In the genomic region with DNA sequence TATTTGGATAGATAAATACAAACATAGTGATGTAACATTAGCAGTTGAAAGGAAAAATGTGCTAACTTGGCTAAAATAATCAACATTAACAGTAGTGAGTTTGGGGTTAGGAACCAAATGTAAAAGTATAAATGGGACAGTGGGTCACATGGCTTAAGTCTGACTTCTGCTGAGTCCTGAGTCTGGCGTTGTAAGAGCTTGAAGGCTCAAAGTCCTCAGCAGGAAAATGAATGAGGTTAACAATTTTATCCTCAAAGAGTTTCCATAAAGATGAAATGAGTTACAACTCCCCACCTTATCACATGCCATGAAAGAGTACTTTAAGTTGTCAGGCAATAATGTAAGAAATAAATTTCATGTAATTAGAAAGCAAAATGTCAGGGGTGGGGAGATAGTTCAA, we compare ENCODE assay signal across 26 mouse cellular contexts. TPM values are rescaled to one million over a fixed set of nuclear protein-coding genes. Genes with fewer than 3 reads are reported as not detected.
"Had no signal": no experiment of that assay in that cellular context is flagged by ENCODE, and none has a peak within 500 bp of the region (broad histone marks: within the 10 kb centered on the region; RNA-seq: fewer than 3 reads in every experiment).

No protein-coding gene starts in this region.

- H3K4me3 ChIP-seq: gastrocnemius, adult 2 months; heart, embryonic 10.5 days; heart, embryonic 12.5 days; hindbrain, embryonic 10.5 days; hindbrain, embryonic 13.5 days; hindbrain, embryonic 15.5 days; layer of hippocampus, adult 2 months; left cerebral cortex, adult 2 months; limb, embryonic 10.5 days; limb, embryonic 12.5 days; liver, embryonic 13.5 days had no signal

- H3K4me2 ChIP-seq: heart, embryonic 12.5 days; hindbrain, embryonic 13.5 days; hindbrain, embryonic 15.5 days; limb, embryonic 12.5 days; liver, embryonic 13.5 days had no signal

- H3K27me3 ChIP-seq: heart, embryonic 12.5 days; hindbrain, embryonic 13.5 days; hindbrain, embryonic 15.5 days; limb, embryonic 12.5 days; liver, embryonic 13.5 days had no signal

- H3K9me3 ChIP-seq: heart, embryonic 10.5 days; heart, embryonic 12.5 days; hindbrain, embryonic 10.5 days; hindbrain, embryonic 13.5 days; hindbrain, embryonic 15.5 days; limb, embryonic 10.5 days; limb, embryonic 12.5 days; liver, embryonic 13.5 days had no signal

- H3K4me1 ChIP-seq: heart, embryonic 10.5 days; heart, embryonic 12.5 days; hindbrain, embryonic 10.5 days; hindbrain, embryonic 13.5 days; hindbrain, embryonic 15.5 days; limb, embryonic 10.5 days; limb, embryonic 12.5 days had no signal

- ATAC-seq: forebrain, postnatal 0 days; hindbrain, postnatal 0 days had no signal

- DNase-seq: forebrain, postnatal 0 days; gastrocnemius, adult 2 months; gastrocnemius, postnatal 10 days; gastrocnemius, postnatal 25 days; heart, adult 18-20 months; heart, postnatal 10 days; heart, postnatal 4 days; kidney, adult 18-20 months; kidney, adult 8-10 months; kidney, postnatal 10 days; kidney, postnatal 25 days; kidney, postnatal 4 days; liver; liver, embryonic 13.5 days had no signal

- H3K36me3 ChIP-seq: heart, embryonic 10.5 days; heart, embryonic 12.5 days; hindbrain, embryonic 10.5 days; hindbrain, embryonic 13.5 days; hindbrain, embryonic 15.5 days; limb, embryonic 10.5 days; limb, embryonic 12.5 days; liver, embryonic 13.5 days had no signal

- H3K9ac ChIP-seq: forebrain, postnatal 0 days; heart, embryonic 12.5 days; hindbrain, embryonic 13.5 days; hindbrain, embryonic 15.5 days; limb, embryonic 12.5 days; liver, embryonic 13.5 days had no signal

- H3K27ac ChIP-seq: gastrocnemius, adult 2 months; heart, embryonic 10.5 days; hindbrain, embryonic 10.5 days; hindbrain, embryonic 13.5 days; hindbrain, embryonic 15.5 days; hindbrain, postnatal 0 days; layer of hippocampus, adult 2 months; left cerebral cortex, adult 2 months; limb, embryonic 10.5 days; limb, embryonic 12.5 days; liver, embryonic 13.5 days had no signal

RNA-seq across cellular contexts. Expression of a gene that starts 13.8 kb away (rescaled TPM):
- total RNA-seq: gastrocnemius, adult 2 months; gastrocnemius, postnatal 25 days; gastrocnemius, postnatal 4 days; granulocyte monocyte progenitor cell, adult 5-6 weeks; hindbrain, postnatal 0 days; left cerebral cortex, adult 2 months had no signal
- polyA plus RNA-seq: hindbrain, embryonic 13.5 days had no signal
